Mouse (Mus musculus): ENCODE measurements around the gene Myo16. TPM values are rescaled to one million over a fixed set of nuclear protein-coding genes. Genes with fewer than 3 reads are reported as not detected.

Myo16 gene
- 0.14 and 0.15 TPM in 2 replicates for polyA plus RNA-seq (2015; fragmentation: Nextera tagmentation; extraction: Ambion mirVana)

GRCm38 (mm10) chr8:10153611-10154438, at the start of gene Myo16:
Myo16 (plus strand) TSS chr8:10153911.

Other genes with a start within 250 kb of the Myo16 start
- 1.0 and 1.3 TPM in 2 replicates for gene Lig4, start 176.2 kb upstream of the Myo16 start, polyA plus RNA-seq (2015; fragmentation: Nextera tagmentation; extraction: Ambion mirVana)
- 4.7 and 5.4 TPM in 2 replicates for gene Abhd13, start 176.2 kb upstream of the Myo16 start, polyA plus RNA-seq (2015; fragmentation: Nextera tagmentation; extraction: Ambion mirVana)
- gene Tnfsf13b, start 147.4 kb upstream of the Myo16 start, polyA plus RNA-seq (2015; fragmentation: Nextera tagmentation; extraction: Ambion mirVana), result 1.8 and 2.5 TPM in 2 replicates